Mouse (Mus musculus): ENCODE data around the gene 4933414I15Rik. TPM values are rescaled to one million over a fixed set of nuclear protein-coding genes. Genes with fewer than 3 reads are reported as not detected.

Gene 4933414I15Rik
- polyA plus RNA-seq, 1 experiment from 2014 or later, result not detected

DNA sequence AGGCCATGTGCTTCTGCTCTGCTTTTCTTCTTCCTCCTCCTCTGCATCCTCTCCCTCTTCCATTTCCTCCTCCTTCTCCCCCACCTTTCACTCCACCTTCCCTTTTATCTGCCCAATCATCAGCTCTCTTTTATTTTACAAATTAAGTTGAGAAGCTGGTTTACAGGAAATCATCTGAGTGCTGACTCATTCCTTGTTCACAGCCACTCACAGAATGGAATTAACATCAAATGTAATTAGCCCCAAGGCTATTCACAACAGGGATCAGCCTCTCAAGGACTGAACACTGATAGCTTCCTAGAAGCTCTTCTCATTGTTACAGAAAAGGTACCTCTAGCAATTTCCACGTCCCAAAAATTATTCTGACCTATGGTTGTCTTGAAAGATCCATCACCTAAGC lies 46.2 kb downstream of the 4933414I15Rik start:
- Histone ChIP-seq H3K36me3 (ENCODE audit: control insufficient read depth, insufficient read depth, low read length) (peaks cover under 1% of the 10 kb centered on the region; the same call in 1 of the 2 replicates), H3K27me3 (ENCODE audit: control insufficient read depth, insufficient read depth, low read length) (no peaks in the 10 kb centered on the region), H3K27ac (replicated peaks) (no peak overlapping the region), H3K9me3 (ENCODE audit: control insufficient read depth, low read length) (peaks cover 11% of the 10 kb centered on the region; the same call in 1 of the 2 replicates), H3K9ac (ENCODE audit: low read length) (no peak overlapping the region), H3K4me1 (replicated peaks; ENCODE audit: control insufficient read depth, insufficient read depth) (no peaks in the 10 kb centered on the region), H3K4me3 (ENCODE audit: low read depth, low read length) (no peak overlapping the region), H3K4me2 (replicated peaks; ENCODE audit: low read depth) (no peak overlapping the region)
- ATAC-seq (ENCODE audit: low FRiP score, low TSS enrichment) (no peak), DNase-seq (ENCODE audit: low spot score) (no peak)
- TF ChIP-seq EP300 (optimal IDR thresholded peaks at IDR 0.05) (no peak), CTCF (IDR thresholded peaks at IDR 0.05; ENCODE audit: low read depth) (no peak)
- 72% methylated on average over 1 of the region's 1 CpGs for WGBS

- Histone ChIP-seq H3K4me1 (replicated peaks; ENCODE audit: control insufficient read depth, insufficient read depth) (no peaks in the 10 kb centered on the region), H3K36me3 (ENCODE audit: control insufficient read depth, insufficient read depth, low read length) (no peaks in the 10 kb centered on the region), H3K4me2 (replicated peaks; ENCODE audit: low read depth) (no peak overlapping the region), H3K9me3 (ENCODE audit: control insufficient read depth, low read length) (0 out of 2 replicates have a peak, but pooled peaks cover under 1% of the 10 kb centered on the region), H3K9ac (ENCODE audit: low read length) (no peak overlapping the region), H3K27ac (replicated peaks) (no peak overlapping the region), H3K4me3 (ENCODE audit: low read depth, low read length) (no peak overlapping the region), H3K27me3 (ENCODE audit: control insufficient read depth, insufficient read depth, low read length) (no peaks in the 10 kb centered on the region)
- ATAC-seq (ENCODE audit: low FRiP score, low TSS enrichment) (no peak), DNase-seq (ENCODE audit: low spot score) (no peak)
- WGBS, result 41% methylated on average over 2 of the region's 2 CpGs
- TF ChIP-seq CTCF (IDR thresholded peaks at IDR 0.05; ENCODE audit: low read depth) (no peak), EP300 (optimal IDR thresholded peaks at IDR 0.05) (no peak)
Observed at GRCm38 (mm10) chr11:50892441-50892840, 51.1 kb downstream of the 4933414I15Rik start.

Other genes with a start within 250 kb of the 4933414I15Rik start
- gene Zfp354c, start 116.0 kb downstream of the 4933414I15Rik start, polyA plus RNA-seq (2015; fragmentation: Nextera tagmentation; extraction: Ambion mirVana), result 4.9 and 5.4 TPM in 2 replicates
- gene Zfp879, start 102.2 kb downstream of the 4933414I15Rik start, polyA plus RNA-seq (2015; fragmentation: Nextera tagmentation; extraction: Ambion mirVana), result 0.30 and 0.31 TPM in 2 replicates
- gene Grm6, start 93.1 kb downstream of the 4933414I15Rik start, polyA plus RNA-seq (2015; fragmentation: Nextera tagmentation; extraction: Ambion mirVana), result 0.06 TPM in 1 of 2 replicates, not detected in the other
- 1.6 and 1.9 TPM in 2 replicates for gene Zfp454, start 56.1 kb downstream of the 4933414I15Rik start, polyA plus RNA-seq (2015; fragmentation: Nextera tagmentation; extraction: Ambion mirVana)
- gene Zfp2, start 27.6 kb downstream of the 4933414I15Rik start, polyA plus RNA-seq (2015; fragmentation: Nextera tagmentation; extraction: Ambion mirVana), result 3.9 and 4.6 TPM in 2 replicates
- 0.54 and 0.61 TPM in 2 replicates for gene Zfp354b, start 12.1 kb downstream of the 4933414I15Rik start, polyA plus RNA-seq (2015; fragmentation: Nextera tagmentation; extraction: Ambion mirVana)
- not detected in 2 replicates for gene Prop1, start 10.0 kb upstream of the 4933414I15Rik start, polyA plus RNA-seq (2015; fragmentation: Nextera tagmentation; extraction: Ambion mirVana)
- not detected in 2 replicates for gene Olfr1378, start 22.8 kb upstream of the 4933414I15Rik start, polyA plus RNA-seq (2015; fragmentation: Nextera tagmentation; extraction: Ambion mirVana)
- not detected in 2 replicates for gene Olfr1377, start 38.2 kb upstream of the 4933414I15Rik start, polyA plus RNA-seq (2015; fragmentation: Nextera tagmentation; extraction: Ambion mirVana)
- gene Olfr51, start 59.8 kb upstream of the 4933414I15Rik start, polyA plus RNA-seq (2015; fragmentation: Nextera tagmentation; extraction: Ambion mirVana), result not detected in 2 replicates
- 0.04 TPM in 1 of 2 replicates, not detected in the other for gene Olfr54, start 70.5 kb upstream of the 4933414I15Rik start, polyA plus RNA-seq (2015; fragmentation: Nextera tagmentation; extraction: Ambion mirVana)
- gene Olfr1375, start 104.3 kb upstream of the 4933414I15Rik start, polyA plus RNA-seq (2015; fragmentation: Nextera tagmentation; extraction: Ambion mirVana), result not detected in 2 replicates
- 2.6 and 2.8 TPM in 2 replicates for gene Zfp354a, start 115.5 kb upstream of the 4933414I15Rik start, polyA plus RNA-seq (2015; fragmentation: Nextera tagmentation; extraction: Ambion mirVana)